Mouse (Mus musculus): ENCODE results near the gene Vmn2r36. TPM values are rescaled to one million over a fixed set of nuclear protein-coding genes. Genes with fewer than 3 reads are reported as not detected.
"Not testable (repeated sequence)": the region's sequence is repeated elsewhere in the genome, so short reads cannot be mapped to it uniquely, and the experiment has no call there.

Vmn2r36 gene
- total RNA-seq (2017) = 0.12 TPM in 1 of 2 replicates, not detected in the other

DNA sequence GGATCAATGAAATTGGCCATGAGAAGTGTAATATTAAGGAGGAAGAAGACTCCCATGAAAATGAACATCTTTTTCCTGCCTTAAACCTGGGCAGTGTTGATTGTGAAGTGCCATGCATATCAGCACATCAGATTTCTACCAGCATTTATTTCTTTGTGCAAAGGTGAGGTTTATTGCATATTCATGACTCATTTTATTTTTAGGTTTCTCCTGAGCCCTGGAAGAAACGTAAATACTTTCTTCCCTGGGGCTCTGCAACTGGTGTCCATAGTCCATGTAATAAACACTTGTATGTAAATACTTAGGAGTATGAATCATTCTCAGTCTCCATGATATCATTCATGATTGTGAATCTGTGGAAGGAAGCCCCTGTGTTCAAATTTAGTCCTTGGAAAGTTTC lies at the start of gene Vmn2r36:
TSS of gene Vmn2r36 (minus strand) at position 101 of the 400 bp plus-strand sequence.
- not testable (repeated sequence) for ATAC-seq (ENCODE audit: extremely low read depth, insufficient number of reproducible peaks, low FRiP score, poor library complexity, severe bottlenecking)

Other genes starting within 250 kb of the Vmn2r36 start
- gene Vmn2r34, start 213.0 kb downstream of the Vmn2r36 start, total RNA-seq (2017) = not detected in 2 replicates
- not detected in 2 replicates for gene Vmn2r35, start 82.6 kb downstream of the Vmn2r36 start, total RNA-seq (2017)

Measured in neutrophil, adult 5-6 weeks (primary cell).